Mouse (Mus musculus) kidney, embryonic 16.5 days (tissue): ENCODE data around the gene Ten1. TPM values are rescaled to one million over a fixed set of nuclear protein-coding genes. Genes with fewer than 3 reads are reported as not detected.
A peak's percentile ranks its signal among the peaks of the same experiment; 100 is the strongest.

Experiments used
- ATAC-seq: fragments of 200-750 bp; cut with Nextera tagmentation; 2 replicates; pipeline ENCODE4 v1.8.0; 2017; ENCODE audit warnings: moderate TSS enrichment; ENCODE audit not compliant: low FRiP score, low TSS enrichment
- H3K27ac ChIP-seq: fragments of 300-500 bp; sonication (generic); 2 replicates; pipeline ENCODE4 v1.5.1; 2014; ENCODE audit warnings: low read length
- H3K27me3 ChIP-seq: fragments of 300-500 bp; sonication (generic); 2 replicates; pipeline ENCODE4 v1.6.1; 2014; ENCODE audit warnings: low read length, control low read depth, mixed read lengths; ENCODE audit not compliant: insufficient read depth
- H3K36me3 ChIP-seq: fragments of 300-500 bp; sonication (generic); 2 replicates; pipeline ENCODE4 v1.6.1; 2014; ENCODE audit warnings: low read length, control low read depth, mixed read lengths; ENCODE audit not compliant: insufficient read depth
- H3K4me1 ChIP-seq: fragments of 300-500 bp; sonication (generic); 2 replicates; pipeline ENCODE4 v1.6.1; 2014; ENCODE audit warnings: low read length, control low read depth, mixed read lengths; ENCODE audit not compliant: insufficient read depth
- H3K4me2 ChIP-seq: fragments of 300-500 bp; sonication (generic); replicated peaks from 2 replicates; pipeline ENCODE4 v1.6.1; 2014; ENCODE audit warnings: low read depth, low read length
- H3K4me3 ChIP-seq: fragments of 300-500 bp; sonication (generic); 2 replicates; pipeline ENCODE4 v1.5.1; 2014; ENCODE audit warnings: mild to moderate bottlenecking, low read length
- H3K9ac ChIP-seq: fragments of 300-500 bp; sonication (generic); replicated peaks from 2 replicates; pipeline ENCODE4 v1.6.1; 2014; ENCODE audit warnings: low read length
- H3K9me3 ChIP-seq: fragments of 300-500 bp; sonication (generic); 2 replicates; pipeline ENCODE4 v1.6.1; 2016; ENCODE audit warnings: low read length, control low read depth
- WGBS: fragments of 180-500 bp; shearing (Covaris S2); extraction: QIAGEN DNeasy Blood & Tissue Kit; methylation state at CpG from one replicate; pipeline ENCODE4 v1.1.7; 2014; 5-methylcytosine and 5-hydroxymethylcytosine counted together
- polyA plus RNA-seq: library from polyadenylated mRNA; unstranded; fragments of >200 nt; fragmentation: Nextera tagmentation; extraction: Ambion mirVana; gene quantifications from 2 replicates; pipeline ENCODE4 v1.2.1, GENCODE M21; 2015

Ten1 gene
- polyA plus RNA-seq, result 85.0 and 85.9 TPM in 2 replicates

DNA sequence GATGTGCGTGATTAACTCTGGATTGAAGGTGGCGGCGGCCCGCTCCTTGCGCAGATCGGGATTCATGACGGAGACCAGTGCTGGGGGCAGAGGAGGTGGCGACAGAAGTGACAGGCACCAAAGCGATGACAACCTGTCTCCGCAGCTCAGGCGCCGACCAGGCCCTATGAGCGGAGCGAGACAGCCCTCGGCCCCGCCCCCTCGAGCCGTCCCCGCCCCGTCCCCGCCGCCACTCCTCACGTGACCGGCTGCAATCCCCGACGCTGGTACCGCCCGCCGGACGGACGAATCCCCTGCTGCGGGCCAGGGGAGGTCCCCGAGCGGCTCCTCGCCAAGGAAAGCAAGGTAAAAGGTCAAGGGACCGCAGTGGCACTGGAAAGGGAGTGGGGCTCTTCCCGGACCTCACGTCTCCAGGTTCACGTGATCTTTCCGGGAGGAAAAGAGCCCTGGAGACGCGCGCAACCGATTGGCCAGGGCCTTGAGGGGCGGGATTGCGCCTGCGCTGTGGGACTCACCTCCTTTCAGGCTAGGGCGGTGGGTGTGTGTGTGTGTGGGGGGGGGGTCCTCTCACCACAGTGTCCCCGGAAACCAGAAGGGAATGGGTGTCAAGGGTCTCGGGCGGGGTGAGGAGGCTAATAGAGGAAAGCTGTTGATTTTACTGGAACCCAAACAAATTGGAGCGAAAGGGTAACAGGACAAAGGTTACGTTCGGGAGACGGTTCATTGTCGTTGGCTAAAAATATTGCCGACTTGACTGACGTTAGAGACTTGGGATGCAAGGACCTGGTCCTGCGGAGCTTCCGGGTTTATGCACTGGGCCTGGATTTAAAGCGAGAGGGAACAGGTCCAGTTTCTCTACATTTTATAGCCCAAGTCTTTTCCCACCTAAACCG lies at the start of gene Ten1, which contains the start of gene Acox1:
Ten1 (plus strand) TSS at position 217 of the 893 bp plus-strand sequence.
Acox1 (minus strand) TSS at position 407 of the 893 bp plus-strand sequence.
- Histone ChIP-seq H3K27ac (peak within 1 kb of the TSS; percentile 98), H3K27me3 (no peaks in the 10 kb centered on the region), H3K4me2 (peak within 1 kb of the TSS; percentile 60), H3K9me3 (no peaks in the 10 kb centered on the region), H3K4me1 (peaks cover 22% of the 10 kb centered on the region), H3K36me3 (peaks cover 10% of the 10 kb centered on the region), H3K4me3 (peak within 1 kb of the TSS; percentile 86), H3K9ac (peak within 1 kb of the TSS; percentile 96)
- peak; percentile 97 for ATAC-seq
- under 1% methylated on average over 62 of the region's 62 CpGs for WGBS

DNA sequence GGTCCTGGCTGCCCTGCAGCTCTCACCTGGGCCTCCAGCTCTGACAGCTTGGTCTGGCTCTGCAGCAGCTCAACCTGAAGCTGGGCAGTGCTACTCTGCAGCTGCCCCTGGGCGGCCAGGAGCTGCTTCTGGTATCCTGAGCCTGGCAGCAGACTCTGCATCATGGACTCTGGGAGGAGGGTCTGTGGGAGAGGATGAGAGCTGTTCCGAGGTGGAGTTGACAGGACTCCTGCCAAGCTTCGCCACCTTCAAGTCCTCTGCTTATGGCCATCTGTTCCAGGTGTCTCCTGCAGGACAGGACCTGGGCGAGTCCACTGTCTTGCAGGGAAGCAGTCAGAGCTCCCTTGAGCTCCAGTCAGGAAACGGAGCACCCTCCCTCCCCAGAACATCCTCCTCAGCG lies 49.3 kb upstream of the Ten1 start:
- H3K9ac ChIP-seq, result no peak overlapping the region
- H3K9me3 ChIP-seq, result no peaks in the 10 kb centered on the region
- WGBS, result 88% methylated on average over 6 of the region's 6 CpGs
- peaks cover 89% of the 10 kb centered on the region for H3K36me3 ChIP-seq
- H3K4me1 ChIP-seq, result no peaks in the 10 kb centered on the region
- H3K27me3 ChIP-seq, result no peaks in the 10 kb centered on the region
- H3K4me3 ChIP-seq, result no peak overlapping the region
- no peak for ATAC-seq
- no peak overlapping the region for H3K27ac ChIP-seq
- no peak overlapping the region for H3K4me2 ChIP-seq

DNA sequence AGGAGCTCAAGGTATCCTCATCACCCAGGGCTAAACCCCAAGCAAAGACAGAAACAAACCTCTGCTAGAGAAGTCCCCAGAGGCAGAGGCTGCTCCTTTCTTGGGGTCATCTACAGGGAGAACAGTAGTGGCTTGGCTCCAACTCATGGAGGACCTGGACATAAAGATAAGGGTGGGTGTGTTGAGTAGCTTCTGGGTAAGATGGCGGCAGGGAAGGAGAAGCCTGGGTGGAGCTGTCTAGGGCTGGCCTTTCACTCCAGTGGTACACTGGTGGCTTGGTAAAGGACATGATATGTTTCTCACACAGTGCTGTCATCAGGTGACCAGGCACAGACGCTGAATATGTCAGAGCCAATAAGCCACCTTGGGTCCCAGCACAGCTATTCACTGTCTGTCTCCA lies 47.7 kb upstream of the Ten1 start:
- no peaks in the 10 kb centered on the region for H3K4me1 ChIP-seq
- no peak overlapping the region for H3K4me3 ChIP-seq
- 97% methylated on average over 2 of the region's 2 CpGs for WGBS
- ATAC-seq, result no peak
- H3K9ac ChIP-seq, result no peak overlapping the region
- peaks cover 89% of the 10 kb centered on the region for H3K36me3 ChIP-seq
- no peaks in the 10 kb centered on the region for H3K9me3 ChIP-seq
- H3K27ac ChIP-seq, result no peak overlapping the region
- H3K4me2 ChIP-seq, result no peak overlapping the region
- no peaks in the 10 kb centered on the region for H3K27me3 ChIP-seq

DNA sequence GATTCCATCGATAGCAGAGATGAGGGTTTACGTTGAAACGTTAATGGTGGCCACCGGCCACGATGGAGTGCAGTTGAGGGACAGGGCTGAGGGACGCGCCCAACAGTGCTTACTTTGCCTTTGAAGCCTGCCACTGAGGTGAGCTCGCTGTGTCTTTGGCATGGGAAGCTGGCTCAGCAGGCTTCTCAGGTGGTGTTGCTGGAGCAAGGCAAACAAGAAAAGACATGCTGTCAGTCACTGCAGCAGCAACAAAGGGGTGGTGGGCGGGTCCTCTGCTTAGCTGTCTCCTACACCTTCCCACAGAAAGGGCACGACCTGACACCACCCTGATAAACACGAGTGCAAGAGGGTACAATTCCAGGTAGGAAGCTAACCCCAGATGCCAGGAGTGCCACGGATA lies 37.3 kb upstream of the Ten1 start:
- no peak overlapping the region for H3K9ac ChIP-seq
- no peaks in the 10 kb centered on the region for H3K9me3 ChIP-seq
- H3K27me3 ChIP-seq, result no peaks in the 10 kb centered on the region
- peaks cover 15% of the 10 kb centered on the region; the same call in 1 of the 2 replicates for H3K36me3 ChIP-seq
- ATAC-seq, result no peak
- no peak overlapping the region for H3K4me3 ChIP-seq
- no peak overlapping the region for H3K27ac ChIP-seq
- peaks cover 15% of the 10 kb centered on the region for H3K4me1 ChIP-seq
- WGBS, result 65% methylated on average over 12 of the region's 12 CpGs
- no peak overlapping the region for H3K4me2 ChIP-seq

DNA sequence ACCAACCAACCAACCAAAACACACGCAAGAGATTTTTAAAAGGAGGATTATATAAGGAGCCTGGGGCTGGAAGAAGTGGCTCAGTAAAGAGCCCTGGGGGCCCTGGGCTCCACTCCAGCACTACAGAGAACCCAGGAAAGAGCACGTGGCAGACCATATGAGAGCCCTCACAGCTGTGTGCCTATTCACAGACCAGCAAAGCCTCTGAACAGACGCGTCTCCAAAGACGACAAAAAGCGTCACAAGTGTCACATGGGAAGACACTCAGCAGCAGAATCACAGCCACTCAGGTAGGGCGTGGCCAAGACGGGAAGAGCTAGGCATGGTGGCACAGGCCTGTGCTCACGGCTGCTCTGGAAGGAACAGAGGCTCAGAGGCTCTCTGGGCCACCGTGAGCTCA lies 36.5 kb upstream of the Ten1 start:
- H3K4me2 ChIP-seq, result no peak overlapping the region
- H3K4me1 ChIP-seq, result peaks cover 23% of the 10 kb centered on the region
- no peak overlapping the region for H3K4me3 ChIP-seq
- 81% methylated on average over 10 of the region's 10 CpGs for WGBS
- no peaks in the 10 kb centered on the region for H3K27me3 ChIP-seq
- no peaks in the 10 kb centered on the region for H3K9me3 ChIP-seq
- ATAC-seq, result no peak
- peaks cover 15% of the 10 kb centered on the region; the same call in 1 of the 2 replicates for H3K36me3 ChIP-seq
- no peak overlapping the region for H3K9ac ChIP-seq
- H3K27ac ChIP-seq, result no peak overlapping the region

DNA sequence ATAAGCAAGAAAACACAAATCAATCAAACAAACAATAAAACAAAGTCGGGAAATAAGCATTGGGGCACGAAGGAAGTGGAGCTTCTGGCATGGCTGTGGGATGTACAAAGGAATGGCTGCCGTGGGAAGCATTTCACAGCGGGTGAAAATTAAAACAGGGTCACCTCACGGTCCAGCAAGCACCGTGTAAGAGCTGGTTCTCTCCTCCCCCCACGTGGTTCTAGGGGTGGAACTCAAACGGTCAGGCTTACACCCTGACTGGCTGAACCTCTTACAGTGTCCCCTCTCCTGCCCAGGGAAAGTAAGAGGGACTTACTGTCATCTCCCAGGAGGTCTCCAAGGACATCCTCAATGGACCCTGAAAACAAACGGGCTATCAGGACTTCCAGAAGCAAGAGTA lies 35.7 kb upstream of the Ten1 start:
- H3K4me1 ChIP-seq, result peaks cover 23% of the 10 kb centered on the region
- no peak overlapping the region for H3K9ac ChIP-seq
- H3K27me3 ChIP-seq, result no peaks in the 10 kb centered on the region
- WGBS, result 21% methylated on average over 9 of the region's 9 CpGs
- peaks cover 7% of the 10 kb centered on the region; the same call in 1 of the 2 replicates for H3K36me3 ChIP-seq
- peak; percentile 86 for ATAC-seq
- H3K9me3 ChIP-seq, result no peaks in the 10 kb centered on the region
- peak overlapping the region; percentile 5; the same call in 1 of the 2 replicates for H3K4me2 ChIP-seq
- H3K27ac ChIP-seq, result peak overlapping the region; percentile 44
- no peak overlapping the region for H3K4me3 ChIP-seq

DNA sequence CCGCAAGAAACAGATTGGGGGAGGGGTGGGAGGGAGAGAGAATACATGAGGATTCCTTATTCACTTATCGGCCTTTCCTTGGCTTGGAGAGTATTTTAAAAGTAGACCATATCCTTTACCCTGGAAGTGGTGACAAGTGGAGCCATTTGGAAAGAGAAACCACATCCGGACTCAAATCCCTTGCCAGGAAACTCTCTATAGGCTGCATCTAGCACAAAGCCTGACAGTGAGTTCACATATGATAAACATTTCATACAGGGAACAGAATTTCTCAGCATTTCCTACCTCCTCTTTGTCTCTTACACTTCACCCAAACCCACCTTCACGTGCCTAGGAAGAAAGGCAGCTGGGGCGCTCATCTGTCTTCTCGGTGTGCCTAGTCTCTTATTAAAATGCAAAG lies 31.4 kb upstream of the Ten1 start:
- peak overlapping the region; percentile 95 for H3K9ac ChIP-seq
- peak overlapping the region; percentile 92 for H3K4me2 ChIP-seq
- H3K4me3 ChIP-seq, result peak overlapping the region; percentile 79
- no peaks in the 10 kb centered on the region for H3K27me3 ChIP-seq
- 5% methylated on average over 6 of the region's 6 CpGs for WGBS
- peaks cover 30% of the 10 kb centered on the region for H3K4me1 ChIP-seq
- ATAC-seq, result no peak
- H3K9me3 ChIP-seq, result no peaks in the 10 kb centered on the region
- peak overlapping the region; percentile 95 for H3K27ac ChIP-seq
- peaks cover 3% of the 10 kb centered on the region; the same call in 1 of the 2 replicates for H3K36me3 ChIP-seq

DNA sequence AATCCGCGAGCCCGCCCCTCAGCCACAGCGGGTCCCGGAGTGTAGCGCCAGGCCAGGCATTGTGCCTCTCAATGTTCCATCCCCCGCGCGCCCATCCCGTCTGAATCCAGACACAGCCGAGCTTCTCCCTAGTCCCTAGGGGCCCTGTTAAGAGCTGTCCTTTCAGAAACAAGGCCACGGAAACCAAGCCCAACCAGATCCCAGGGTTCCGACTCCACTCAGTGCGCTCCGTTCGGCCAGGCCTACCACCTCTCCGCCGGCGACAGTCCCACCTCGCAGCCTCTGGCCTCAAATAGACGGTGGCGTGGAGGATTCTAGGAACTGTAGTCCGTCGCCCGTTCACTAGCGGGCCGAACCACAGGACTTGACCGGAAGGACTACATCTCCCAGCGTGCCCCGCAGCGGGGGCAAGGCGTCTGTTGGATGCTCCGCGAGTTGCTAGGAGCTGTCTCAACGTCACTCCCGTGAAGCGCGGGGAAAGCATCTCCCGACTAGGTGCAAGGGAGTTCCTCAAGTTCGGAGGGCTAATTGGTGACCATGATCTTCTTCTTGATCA lies 30.7 kb upstream of the Ten1 start, which contains the start of gene Fbf1:
Fbf1 (minus strand) TSS at position 283 of the 556 bp plus-strand sequence.
- Histone ChIP-seq H3K27me3 (no peaks in the 10 kb centered on the region), H3K36me3 (peaks cover 7% of the 10 kb centered on the region), H3K4me3 (peak within 1 kb of the TSS; percentile 79), H3K9me3 (no peaks in the 10 kb centered on the region), H3K27ac (peak within 1 kb of the TSS; percentile 95), H3K9ac (peak within 1 kb of the TSS; percentile 95), H3K4me1 (peaks cover 26% of the 10 kb centered on the region), H3K4me2 (peak within 1 kb of the TSS; percentile 92)
- WGBS, result 0% methylated on average over 40 of the region's 40 CpGs
- ATAC-seq, result peak; percentile 96

DNA sequence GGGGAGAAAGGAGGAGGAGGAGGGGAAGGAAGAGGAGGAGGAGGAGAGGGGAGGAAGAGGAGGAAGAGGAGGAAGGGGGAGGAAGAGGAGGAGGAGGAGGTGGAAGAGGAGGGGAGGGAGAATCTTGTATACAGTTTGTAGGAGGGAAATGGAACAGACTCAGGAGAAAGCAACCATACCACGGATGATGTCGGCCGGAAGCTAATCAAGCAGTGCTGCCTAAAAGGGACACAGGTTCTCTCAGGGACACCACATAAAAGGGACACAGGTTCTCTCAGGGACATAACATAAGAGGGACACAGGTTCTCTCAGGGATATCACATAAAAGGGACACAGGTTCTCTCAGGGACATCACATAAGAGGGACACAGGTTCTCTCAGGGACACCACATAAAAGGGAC lies 29.4 kb upstream of the Ten1 start:
- no peak for ATAC-seq
- no peaks in the 10 kb centered on the region for H3K9me3 ChIP-seq
- H3K4me1 ChIP-seq, result peaks cover 15% of the 10 kb centered on the region
- H3K27ac ChIP-seq, result no peak overlapping the region
- H3K9ac ChIP-seq, result no peak overlapping the region
- H3K4me3 ChIP-seq, result no peak overlapping the region
- 84% methylated on average over 3 of the region's 3 CpGs for WGBS
- peaks cover 19% of the 10 kb centered on the region for H3K36me3 ChIP-seq
- no peak overlapping the region for H3K4me2 ChIP-seq
- H3K27me3 ChIP-seq, result no peaks in the 10 kb centered on the region
